Mouse (Mus musculus): ENCODE results near the gene Kcnq1.

GRCm38 (mm10) chr7:143068882-143069591 is 37.1 kb upstream of the Kcnq1 start, which contains the start of gene Tssc4:
- TF ChIP-seq CTCF (IDR thresholded peaks at IDR 0.05; ENCODE audit: insufficient read depth, low read length), result no peak
- peak; percentile 73; the same call in 1 of the 2 replicates for TF ChIP-seq POLR2A (IDR thresholded peaks at IDR 0.05; ENCODE audit: borderline replicate concordance, extremely low read depth, low read depth, low read length)
